Mouse (Mus musculus): ENCODE data around the gene Raph1. TPM values are rescaled to one million over a fixed set of nuclear protein-coding genes. Genes with fewer than 3 reads are reported as not detected.

Raph1 gene
- 16.4 TPM for polyA plus RNA-seq (2015; fragmentation: Illumina TruSeq; extraction: RNeasy Lipid Tissue Mini Kit (QIAGEN cat#74804); ENCODE audit: insufficient read depth, low replicate concordance)

DNA sequence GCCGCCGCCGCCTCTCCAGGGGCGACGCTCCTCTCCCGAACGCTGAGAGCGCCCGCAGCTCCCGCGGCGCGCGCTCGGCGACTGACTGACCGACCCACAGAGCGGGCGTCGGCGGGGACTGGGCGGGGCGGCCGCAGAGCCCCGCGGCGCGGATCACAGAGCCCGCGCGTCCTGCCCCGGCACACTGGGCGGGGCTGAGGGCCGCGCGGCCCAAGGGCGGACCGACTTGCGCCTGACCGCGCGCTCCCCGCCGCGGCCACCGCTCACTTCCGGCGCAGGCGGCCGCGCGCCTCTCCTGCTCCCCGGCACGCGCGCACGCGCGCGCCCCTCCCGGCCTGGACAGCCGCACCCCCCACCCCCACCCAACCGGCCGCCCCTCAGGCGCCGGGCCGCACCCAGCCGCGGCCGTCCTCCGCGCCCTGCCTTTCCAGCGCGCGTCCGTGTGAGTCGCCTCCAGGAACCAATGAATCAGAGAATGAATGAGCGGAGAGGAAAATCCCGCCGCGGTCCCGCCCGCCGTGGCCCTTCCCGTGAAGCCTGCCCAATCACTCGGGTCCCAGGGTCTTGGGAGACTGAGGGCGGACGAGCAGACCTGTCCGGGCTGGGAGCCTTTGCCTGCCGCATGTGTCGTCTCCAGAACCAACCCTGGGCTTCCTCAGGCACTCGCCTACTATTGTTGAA is at the start of gene Raph1:
TSS of gene Raph1 (minus strand) at position 474 of the 681 bp plus-strand sequence.

Other genes with a start within 250 kb of the Raph1 start
- gene Cyp20a1, start 223.8 kb downstream of the Raph1 start, polyA plus RNA-seq (2015; fragmentation: Illumina TruSeq; extraction: RNeasy Lipid Tissue Mini Kit (QIAGEN cat#74804); ENCODE audit: insufficient read depth, low replicate concordance), result 22.7 TPM
- gene Abi2, start 157.5 kb downstream of the Raph1 start, polyA plus RNA-seq (2015; fragmentation: Illumina TruSeq; extraction: RNeasy Lipid Tissue Mini Kit (QIAGEN cat#74804); ENCODE audit: insufficient read depth, low replicate concordance), result 7.0 TPM
- gene Cd28, start 149.7 kb upstream of the Raph1 start, polyA plus RNA-seq (2015; fragmentation: Illumina TruSeq; extraction: RNeasy Lipid Tissue Mini Kit (QIAGEN cat#74804); ENCODE audit: insufficient read depth, low replicate concordance), result 35.5 TPM

All from spleen, adult 10 weeks (tissue).